Mouse (Mus musculus): ENCODE data around the gene Clcf1.

Gene Clcf1

DNA sequence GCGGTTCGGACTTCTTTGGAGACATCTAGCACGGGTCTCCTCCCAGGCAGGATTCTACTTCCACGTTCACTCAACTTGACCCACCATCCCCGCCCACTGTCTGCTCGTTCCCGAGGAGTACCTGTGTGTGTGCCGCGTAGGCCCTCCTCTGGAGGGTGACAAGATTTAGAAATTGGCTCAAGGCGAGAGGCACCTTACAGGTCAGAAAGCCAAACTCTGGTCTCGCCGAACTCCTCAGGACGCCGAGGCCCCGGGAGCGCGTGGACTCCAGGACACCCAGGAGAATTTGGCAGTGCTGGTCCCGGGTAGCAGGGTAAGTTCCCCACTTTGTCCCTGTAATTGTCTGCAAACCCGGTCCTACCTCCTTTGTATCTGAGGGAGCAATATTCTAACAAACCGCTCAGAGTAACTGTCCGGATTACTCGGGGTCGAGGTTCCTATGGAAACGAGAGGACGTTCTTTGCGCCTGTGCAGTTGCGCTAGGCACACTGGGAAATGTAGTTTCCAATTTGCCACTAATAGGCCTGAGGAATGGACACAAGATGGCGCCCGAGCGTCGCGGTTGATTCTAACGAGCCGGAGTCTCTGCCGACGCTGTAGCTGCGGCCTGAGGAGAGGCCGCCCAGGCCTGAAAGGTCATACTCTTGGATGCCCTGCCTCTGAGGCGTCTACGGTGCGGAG is 43.3 kb downstream of the Clcf1 start:
- DNase-seq, result peak; percentile 85 to 91

DNA sequence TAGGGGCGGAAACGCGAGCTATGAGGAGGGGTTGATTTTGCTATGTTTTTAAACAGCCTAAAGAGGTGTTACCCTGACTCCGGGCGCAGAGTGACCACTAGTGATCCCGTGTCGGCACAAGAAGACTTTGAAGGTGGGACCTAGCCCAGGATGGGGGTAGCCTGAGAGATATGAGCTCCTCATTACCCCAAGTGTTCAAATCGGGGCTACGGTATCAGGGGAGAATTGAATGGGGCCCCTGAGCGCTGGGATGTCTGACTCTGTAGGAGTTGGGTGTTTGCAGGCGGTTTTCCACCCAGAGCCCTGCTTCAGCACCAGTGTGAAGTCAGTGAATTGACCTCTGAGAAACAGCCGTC is 43.8 kb downstream of the Clcf1 start:
- no peak for DNase-seq

- DNase-seq, result no peak
Observed at GRCm38 (mm10) chr19:4261038-4261698, 47.1 kb downstream of the Clcf1 start.

DNA sequence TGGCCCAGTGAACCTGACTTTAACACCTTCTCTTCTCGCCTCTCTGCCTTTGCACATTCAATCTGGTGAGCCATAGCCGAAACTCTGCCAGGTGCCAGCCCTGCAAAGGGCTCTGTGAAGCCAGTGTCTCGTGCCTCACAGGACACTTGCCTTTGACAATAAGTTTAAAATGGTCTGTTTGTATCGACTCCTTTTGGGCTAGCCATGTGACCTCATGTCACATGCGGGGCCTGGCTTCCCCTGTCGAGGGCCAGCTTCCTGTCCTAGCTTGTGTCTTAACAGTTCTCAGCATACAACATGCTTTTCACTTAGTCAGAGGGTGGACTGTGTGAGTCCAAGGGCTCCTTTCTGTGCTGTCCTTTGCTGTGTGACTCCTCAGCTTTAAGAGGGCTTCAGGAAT is 48.7 kb downstream of the Clcf1 start:
- no peak for DNase-seq

- no peak for DNase-seq
Observed at GRCm38 (mm10) chr19:4263702-4264101, 49.7 kb downstream of the Clcf1 start.

DNA sequence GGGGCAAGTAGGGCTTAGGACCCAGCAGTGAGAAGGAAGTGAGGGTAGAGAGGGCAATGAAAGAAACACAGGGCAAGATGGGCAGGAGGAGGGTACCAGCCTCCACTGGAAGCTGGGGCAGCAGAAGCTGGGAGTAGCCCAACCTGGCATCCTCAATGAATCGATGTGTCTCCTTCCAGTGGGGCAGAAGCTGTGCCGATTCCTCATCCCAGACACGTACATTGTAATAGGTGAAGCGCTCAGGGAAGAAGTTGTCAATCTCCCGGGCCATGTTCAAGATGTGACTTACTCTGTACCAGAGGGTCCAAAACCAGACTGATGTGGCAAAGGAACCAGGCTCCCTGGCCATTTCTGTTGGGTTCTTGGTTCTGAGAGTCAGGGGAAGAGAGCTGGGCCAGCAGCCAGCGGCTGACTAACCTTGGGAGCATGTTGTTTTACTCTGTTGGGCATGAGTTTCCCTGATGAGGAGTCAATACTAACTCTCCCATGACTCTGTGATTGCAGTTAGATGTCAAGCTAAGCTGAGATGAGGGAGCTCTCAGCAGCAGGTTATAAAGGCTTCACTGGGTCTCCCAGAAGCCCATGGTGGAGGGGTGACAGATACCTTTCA is 50.2 kb downstream of the Clcf1 start:
- DNase-seq, result no peak

DNA sequence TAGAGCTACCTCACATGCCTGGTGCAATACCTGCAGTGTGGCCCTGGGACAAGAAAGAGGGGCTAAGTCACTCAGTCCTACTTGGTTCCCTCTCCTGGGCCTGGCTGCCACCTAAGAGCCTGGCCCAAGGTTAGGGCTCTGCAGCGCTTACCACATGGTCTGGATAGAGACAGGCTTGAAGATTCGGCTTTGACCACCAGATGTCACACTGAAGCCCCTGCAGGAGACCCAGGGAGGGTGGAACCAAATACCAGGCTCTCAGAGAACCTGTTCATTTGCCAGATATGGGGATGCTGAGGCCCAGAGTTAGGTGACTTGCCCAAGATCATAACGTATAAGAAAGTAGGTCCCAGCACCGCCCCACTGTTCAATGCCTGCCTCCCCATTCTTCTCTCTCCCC is 51.9 kb downstream of the Clcf1 start:
- DNase-seq, result no peak

- DNase-seq, result peak; percentile 70 to 84
Observed at GRCm38 (mm10) chr19:4268566-4269361, 54.7 kb downstream of the Clcf1 start, which contains the start of gene Ssh3. Gene Ssh3 (minus strand): TSS chr19:4269180.

- DNase-seq, result no peak
Observed at GRCm38 (mm10) chr19:4270187-4270586, 56.1 kb downstream of the Clcf1 start.

DNA sequence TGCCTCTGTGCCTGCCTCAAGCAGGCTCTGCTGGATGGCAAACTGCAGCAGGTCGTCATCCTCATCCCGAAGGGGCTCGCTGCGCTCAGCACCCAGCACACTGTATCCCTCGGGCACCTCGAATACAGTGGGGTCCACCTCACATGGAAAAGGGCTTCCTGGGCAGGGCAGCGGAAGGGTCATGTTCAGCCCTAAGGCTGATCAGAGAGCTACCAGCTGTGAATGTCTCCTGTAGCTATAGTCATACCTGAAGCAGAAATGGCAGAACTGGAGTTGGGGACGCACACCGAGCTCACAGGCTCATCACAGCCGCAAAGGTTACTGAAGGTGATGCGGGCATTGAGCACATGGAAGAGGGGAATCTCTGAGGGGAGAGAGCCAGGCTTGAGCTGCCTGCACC is 56.9 kb downstream of the Clcf1 start:
- no peak for DNase-seq
